Mouse (Mus musculus) lung, adult 2 months (tissue): ENCODE measurements around the gene Ttc23. TPM values are rescaled to one million over a fixed set of nuclear protein-coding genes. Genes with fewer than 3 reads are reported as not detected.

Experiments used
- DNase-seq: peaks from one replicate; pipeline ENCODE4 v3.0.0; 2022
- H3K4me1 ChIP-seq: fragments of 200-500 bp; 2 replicates; pipeline ENCODE4 v1.6.1; 2011; ENCODE audit warnings: low read length; ENCODE audit not compliant: control insufficient read depth, insufficient read depth
- H3K4me3 ChIP-seq: fragments of 200-500 bp; replicated peaks from 2 replicates; pipeline ENCODE3; 2011; ENCODE audit warnings: low read depth, mild to moderate bottlenecking, control low read depth, low read length; ENCODE audit errors: extremely low read depth
- CTCF ChIP-seq: fragments of 200-500 bp; IDR thresholded peaks from 2 replicates; pipeline ENCODE4 v1.5.1; 2011; ENCODE audit warnings: mild to moderate bottlenecking, low read length, control low read depth; ENCODE audit not compliant: insufficient read depth
- POLR2A ChIP-seq: fragments of 200-500 bp; IDR thresholded peaks from 2 replicates; pipeline ENCODE4 v1.6.1; 2011; ENCODE audit warnings: low read depth, mild to moderate bottlenecking, control low read depth, low read length, borderline replicate concordance; ENCODE audit errors: extremely low read depth
- WGBS: fragments of 180-500 bp; shearing (Covaris S2); methylation state at CpG from one replicate; pipeline ENCODE4 v1.1.7; 2018; 5-methylcytosine and 5-hydroxymethylcytosine counted together
- polyA plus RNA-seq: library from polyadenylated mRNA; depleted of rRNA; stranded (reverse); fragments of >200 nt; gene quantifications from 2 replicates; pipeline ENCODE4 v1.2.3, GENCODE M21; 2012

Gene Ttc23
- polyA plus RNA-seq, 1 experiment: 10.0 TPM

DNA sequence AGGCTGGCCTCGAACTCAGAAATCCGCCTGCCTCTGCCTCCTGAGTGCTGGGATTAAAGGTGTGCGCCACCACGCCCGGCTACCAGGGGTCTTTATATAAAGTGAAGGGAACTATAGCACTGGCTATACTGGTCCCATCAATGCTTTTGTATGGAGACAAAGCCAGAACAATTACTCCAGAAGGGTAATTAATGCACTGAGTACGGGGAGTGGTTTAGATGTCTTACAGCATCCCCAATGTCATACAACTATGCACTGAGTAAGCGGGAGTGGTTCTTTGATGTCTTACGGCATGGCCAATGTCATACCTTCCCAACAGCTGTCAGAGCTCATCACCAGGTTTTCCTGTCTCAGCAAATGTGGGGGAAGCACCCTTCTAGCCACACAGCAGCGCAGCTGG lies 4.3 kb upstream of the Ttc23 start:
- H3K4me3 ChIP-seq: no peak overlapping the region
- TF ChIP-seq CTCF (no peak), POLR2A (no peak)
- H3K4me1 ChIP-seq: peaks cover 9% of the 10 kb centered on the region
- no peak for DNase-seq
- WGBS: 91% methylated on average over 9 of the region's 9 CpGs

DNA sequence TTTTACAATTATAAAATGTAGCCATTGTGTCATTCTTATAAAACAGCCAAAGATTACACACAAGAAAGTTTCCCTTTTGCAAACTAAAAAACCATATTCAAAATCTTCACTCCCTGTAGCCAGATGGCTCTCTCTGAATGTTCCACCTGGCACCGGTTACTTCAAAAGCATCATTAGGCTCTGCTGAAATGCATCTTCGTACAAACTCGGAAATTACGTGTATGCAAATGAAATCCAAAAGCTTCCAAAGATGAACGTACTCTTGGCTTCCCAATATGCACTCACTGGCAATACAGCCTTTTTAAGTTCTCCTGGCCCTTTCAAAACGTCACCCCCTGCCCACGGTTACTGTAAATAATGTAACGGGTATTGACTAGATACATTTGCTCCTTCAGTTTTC lies 2.9 kb upstream of the Ttc23 start:
- Histone ChIP-seq H3K4me3 (no peak overlapping the region), H3K4me1 (peaks cover 11% of the 10 kb centered on the region)
- 31% methylated on average over 8 of the region's 8 CpGs for WGBS
- TF ChIP-seq POLR2A (no peak), CTCF (no peak)
- no peak for DNase-seq

DNA sequence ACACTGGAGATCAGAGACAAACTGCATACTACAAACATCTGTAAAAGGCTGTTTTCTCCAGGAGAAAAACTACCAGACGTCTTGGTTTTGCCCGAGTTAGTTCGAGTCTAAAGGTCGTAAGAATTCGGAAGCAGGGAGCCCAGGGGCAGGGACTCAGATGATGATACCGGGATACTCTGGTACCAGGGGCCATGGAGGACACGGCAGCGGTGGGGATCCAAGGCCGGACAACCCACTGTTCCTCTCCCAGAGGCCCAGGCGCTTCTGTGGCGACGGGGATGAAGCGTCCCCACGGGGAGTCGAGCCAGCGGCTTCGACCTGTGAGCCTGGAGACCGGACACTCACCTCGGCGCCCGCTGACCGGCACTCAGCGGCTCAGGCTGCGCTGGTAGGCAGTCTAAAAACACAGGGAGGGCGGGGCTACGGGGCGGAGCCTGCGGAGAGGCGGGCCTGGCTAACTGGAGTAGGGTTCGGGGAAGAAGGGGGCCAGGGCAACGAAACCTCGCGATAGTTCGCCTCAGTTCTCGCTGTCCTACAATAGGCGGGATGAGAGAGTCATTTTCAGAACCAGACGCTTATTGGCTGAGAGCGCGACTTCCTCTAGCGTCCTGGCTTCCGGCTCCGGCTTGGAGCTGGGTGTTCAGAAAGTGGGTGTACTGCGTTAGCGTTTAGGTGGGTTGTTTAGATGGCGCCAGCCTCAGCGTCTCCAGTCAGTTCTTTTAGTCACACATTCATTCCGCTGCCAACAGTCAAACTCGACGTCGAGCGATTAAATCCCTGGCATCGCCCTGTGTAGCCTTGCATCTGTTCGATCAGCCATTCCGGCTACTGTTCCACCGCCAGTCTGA lies 2.2 kb upstream of the Ttc23 start, which contains the start of gene Lrrc28:
TSS of gene Lrrc28 (minus strand) at position 436 of the 848 bp plus-strand sequence.
- peak within 1 kb of the TSS; percentile 88 for H3K4me3 ChIP-seq
- peaks cover 11% of the 10 kb centered on the region for H3K4me1 ChIP-seq
- WGBS: under 1% methylated on average over 55 of the region's 55 CpGs
- TF ChIP-seq POLR2A (peak; percentile 99), CTCF (no peak)
- DNase-seq: peak; percentile 97

DNA sequence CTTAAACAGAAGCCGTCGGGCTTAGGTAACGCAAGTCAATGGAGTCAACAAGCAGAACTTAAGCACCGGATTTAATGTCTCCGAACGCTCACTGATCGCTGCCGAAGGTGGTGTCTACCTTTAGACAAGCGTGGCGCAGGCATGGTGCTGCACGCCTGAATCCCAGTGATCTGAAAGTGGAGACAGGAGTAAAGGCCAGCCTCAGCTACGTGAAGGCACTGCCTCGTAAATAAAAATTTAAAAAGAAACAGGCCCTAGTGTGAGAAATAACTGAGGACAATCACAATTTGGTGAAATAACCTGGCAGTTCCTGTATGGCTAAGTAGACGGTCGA lies 1.6 kb upstream of the Ttc23 start:
- no peak for DNase-seq
- no peak for TF ChIP-seq CTCF
- no peak for TF ChIP-seq POLR2A
- H3K4me3 ChIP-seq: peak overlapping the region; percentile 88
- under 1% methylated on average over 15 of the region's 15 CpGs for WGBS
- H3K4me1 ChIP-seq: peaks cover 11% of the 10 kb centered on the region

DNA sequence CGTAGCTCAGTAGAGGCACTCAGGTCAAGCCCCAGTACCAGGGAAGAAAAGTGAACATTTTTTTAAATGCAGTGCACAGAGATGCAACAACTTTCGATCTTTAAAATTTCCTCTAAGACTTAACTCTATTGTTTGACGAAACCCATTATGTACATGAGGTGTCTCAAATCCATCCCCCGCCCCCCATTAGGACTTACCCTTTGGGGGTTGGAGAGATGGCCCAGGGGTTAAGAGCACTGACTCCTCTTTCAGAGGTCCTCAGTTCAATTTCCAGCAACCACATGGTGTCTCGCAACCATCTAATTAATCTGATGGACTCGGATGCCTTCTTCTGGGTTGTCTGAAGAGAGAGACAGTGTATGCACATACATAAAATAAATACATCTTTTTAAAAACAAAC lies 1.1 kb upstream of the Ttc23 start:
- TF ChIP-seq CTCF: no peak
- 12% methylated on average over 6 of the region's 6 CpGs for whole genome bisulfite sequencing
- peak overlapping the region; percentile 28 for H3K4me3 ChIP-seq
- H3K4me1 ChIP-seq: peaks cover 11% of the 10 kb centered on the region
- DNase-seq: no peak

DNA sequence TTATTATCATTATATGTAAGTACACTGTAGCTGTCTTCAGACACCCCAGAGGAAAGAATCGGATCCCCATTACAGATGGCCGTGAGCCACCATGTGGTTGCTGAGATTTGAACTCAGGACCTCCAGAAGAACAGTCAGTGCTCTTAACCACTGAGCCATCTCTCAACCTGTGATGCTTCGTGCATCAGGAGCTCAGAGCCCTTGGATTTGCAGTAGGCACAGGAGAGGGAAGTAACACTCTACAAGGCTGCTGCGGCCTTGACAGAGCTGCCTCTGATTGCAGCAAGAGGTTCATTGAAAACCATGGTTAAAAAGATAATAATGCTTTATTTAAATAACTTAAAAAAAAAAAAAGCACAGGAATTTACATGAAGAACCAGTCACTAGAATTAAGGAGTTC lies 1.2 kb downstream of the Ttc23 start:
- 55% methylated on average over 4 of the region's 4 CpGs for WGBS
- TF ChIP-seq POLR2A (no peak), CTCF (no peak)
- no peak overlapping the region for H3K4me3 ChIP-seq

DNA sequence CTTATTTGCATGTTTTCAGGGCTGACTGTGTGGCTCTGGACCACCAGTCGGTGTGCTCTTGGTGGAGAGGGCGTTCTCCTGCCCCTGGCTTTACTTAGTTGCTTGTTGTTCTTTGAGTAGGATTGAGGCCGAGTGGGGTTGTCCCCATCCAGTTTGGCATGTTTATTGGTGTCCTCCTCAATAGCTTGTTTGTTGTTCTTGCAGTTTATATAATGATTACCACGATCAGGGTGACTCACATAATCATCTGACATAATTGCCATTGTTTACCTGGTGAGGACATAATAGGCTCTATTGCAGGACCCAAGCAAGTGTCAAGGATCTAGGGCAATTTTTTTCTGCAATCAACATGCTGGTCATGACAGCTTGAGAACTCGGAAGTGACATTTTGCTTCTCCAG lies 5.0 kb downstream of the Ttc23 start:
- Histone ChIP-seq H3K4me1 (peaks cover 3% of the 10 kb centered on the region; the same call in 1 of the 2 replicates), H3K4me3 (no peak overlapping the region)
- DNase-seq: no peak
- WGBS: 68% methylated on average over 5 of the region's 5 CpGs
- no peak for TF ChIP-seq POLR2A
- TF ChIP-seq CTCF: no peak

More for the DNA sequence above, 1.2 kb downstream of the Ttc23 start:
- H3K4me1 ChIP-seq: peaks cover 11% of the 10 kb centered on the region
- DNase-seq: no peak

DNA sequence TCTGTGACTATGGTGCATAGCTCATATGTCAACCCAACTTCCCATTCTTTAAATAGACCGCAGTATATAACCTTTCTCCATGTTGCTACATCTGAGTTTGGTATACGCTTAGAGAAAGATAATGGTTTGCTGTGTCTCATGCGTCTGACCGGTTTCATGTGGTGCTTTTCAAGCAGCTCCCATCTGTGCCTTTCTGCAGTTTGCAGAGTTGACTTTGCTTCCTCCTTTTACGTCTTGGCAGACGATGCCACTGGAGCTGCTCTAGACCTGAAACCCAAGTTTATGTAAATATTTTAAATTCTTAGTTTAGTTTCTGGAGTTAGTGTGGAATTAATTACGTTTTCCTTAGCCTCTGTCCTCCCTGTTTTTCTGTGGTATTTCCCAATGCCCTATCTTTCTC lies 7.5 kb downstream of the Ttc23 start:
- no peaks in the 10 kb centered on the region; the same call in 1 of the 2 replicates for H3K4me1 ChIP-seq
- no peak for DNase-seq
- no peak overlapping the region for H3K4me3 ChIP-seq
- 62% methylated on average over 7 of the region's 7 CpGs for WGBS
- no peak for TF ChIP-seq CTCF
- TF ChIP-seq POLR2A: no peak

DNA sequence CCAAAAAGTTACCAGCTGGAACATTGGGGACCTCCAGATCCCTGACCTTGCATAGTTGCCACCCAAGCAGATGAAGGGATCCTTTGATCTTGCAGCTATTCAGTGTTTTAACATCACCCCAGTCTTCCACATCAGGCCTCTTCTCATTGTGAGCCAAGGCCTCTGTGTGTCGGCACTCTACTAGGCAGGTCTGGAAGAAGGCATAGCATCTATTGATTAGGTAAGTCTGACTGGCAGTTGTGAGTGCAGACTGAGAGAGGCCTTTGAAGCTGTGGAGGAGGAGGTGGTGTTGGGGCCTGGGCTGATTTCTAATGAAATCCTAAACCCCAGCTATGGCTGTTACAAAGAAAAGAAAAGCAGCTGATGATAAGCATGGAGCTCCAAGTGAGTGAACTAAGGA lies 8.0 kb downstream of the Ttc23 start:
- Histone ChIP-seq H3K4me1 (no peaks in the 10 kb centered on the region; the same call in 1 of the 2 replicates), H3K4me3 (no peak overlapping the region)
- 48% methylated on average over 1 of the region's 1 CpGs for WGBS
- no peak for DNase-seq
- TF ChIP-seq POLR2A (no peak), CTCF (no peak)

DNA sequence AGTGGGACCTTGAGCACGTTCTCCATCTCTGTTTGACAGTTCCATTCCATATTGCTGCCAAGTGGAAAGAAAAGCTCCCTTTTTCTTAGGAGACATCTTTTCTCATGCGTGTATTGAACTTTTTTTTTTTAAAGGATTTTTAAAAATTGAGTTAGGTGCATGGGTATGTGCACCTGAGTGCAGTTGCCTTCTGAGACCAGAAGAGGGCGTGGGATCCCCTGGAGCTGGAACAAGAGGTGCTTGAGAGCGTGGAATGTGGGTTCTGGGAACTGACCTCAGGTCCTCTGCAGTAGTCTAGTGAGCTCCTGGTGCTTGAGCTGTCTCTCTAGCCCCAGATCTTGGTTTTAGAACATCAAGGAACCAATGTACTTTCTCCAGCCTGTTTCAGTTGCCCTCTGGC lies 10.9 kb downstream of the Ttc23 start:
- WGBS: 86% methylated on average over 4 of the region's 4 CpGs
- DNase-seq: no peak
- TF ChIP-seq POLR2A (no peak), CTCF (no peak)
- H3K4me3 ChIP-seq: no peak overlapping the region
- no peaks in the 10 kb centered on the region; the same call in 1 of the 2 replicates for H3K4me1 ChIP-seq
